Mouse (Mus musculus) hindlimb bud, embryonic 11.5 days (tissue): ENCODE measurements around the gene Dnaja3.
"Not testable (repeated sequence)": the region's sequence is repeated elsewhere in the genome, so short reads cannot be mapped to it uniquely, and the experiment has no call there.

ENCODE experiments used
- DNase-seq: peaks from one replicate; pipeline ENCODE4 v3.0.0-alpha.2; 2012; ENCODE audit warnings: low read depth, low spot score; ENCODE audit errors: extremely low spot score

Dnaja3 gene

GRCm38 (mm10) chr16:4661605-4662004, 21.8 kb downstream of the Dnaja3 start:
- DNase-seq: no peak

GRCm38 (mm10) chr16:4663806-4664205, 24.0 kb downstream of the Dnaja3 start:
- DNase-seq: no peak

- DNase-seq: no peak
Observed at GRCm38 (mm10) chr16:4665726-4666125, 25.9 kb downstream of the Dnaja3 start.

GRCm38 (mm10) chr16:4667190-4667808, 27.5 kb downstream of the Dnaja3 start:
- peak; percentile 94 for DNase-seq

- DNase-seq: no peak
Observed at GRCm38 (mm10) chr16:4670317-4670716, 30.5 kb downstream of the Dnaja3 start.

GRCm38 (mm10) chr16:4674091-4674490, 34.3 kb downstream of the Dnaja3 start:
- no peak for DNase-seq

GRCm38 (mm10) chr16:4676836-4677235, 37.0 kb downstream of the Dnaja3 start:
- DNase-seq: no peak

- DNase-seq: no peak
Observed at GRCm38 (mm10) chr16:4678080-4678479, 38.3 kb downstream of the Dnaja3 start.

GRCm38 (mm10) chr16:4679121-4680018, 39.6 kb downstream of the Dnaja3 start, which contains the start of gene Coro7:
Gene Coro7 (minus strand): TSS chr16:4679777.
- peak; percentile 78 for DNase-seq

- not testable (repeated sequence) for DNase-seq
Observed at GRCm38 (mm10) chr16:4680922-4681455, 41.2 kb downstream of the Dnaja3 start.

- DNase-seq: no peak
Observed at GRCm38 (mm10) chr16:4682628-4683179, 42.9 kb downstream of the Dnaja3 start.

GRCm38 (mm10) chr16:4683193-4683580, 43.4 kb downstream of the Dnaja3 start:
- no peak for DNase-seq

GRCm38 (mm10) chr16:4683581-4684456, 44.0 kb downstream of the Dnaja3 start:
- DNase-seq: peak; percentile 95

GRCm38 (mm10) chr16:4684457-4684791, 44.6 kb downstream of the Dnaja3 start:
- DNase-seq: no peak

GRCm38 (mm10) chr16:4689371-4689770, 49.6 kb downstream of the Dnaja3 start:
- DNase-seq: not testable (repeated sequence)

GRCm38 (mm10) chr16:4701211-4701610, 61.4 kb downstream of the Dnaja3 start:
- DNase-seq: no peak

GRCm38 (mm10) chr16:4702646-4703045, 62.9 kb downstream of the Dnaja3 start:
- DNase-seq: no peak

- no peak for DNase-seq
Observed at GRCm38 (mm10) chr16:4705541-4705940, 65.8 kb downstream of the Dnaja3 start.

GRCm38 (mm10) chr16:4711173-4711572, 71.4 kb downstream of the Dnaja3 start:
- DNase-seq: no peak

GRCm38 (mm10) chr16:4713861-4714710, 74.3 kb downstream of the Dnaja3 start:
- DNase-seq: no peak
